Mouse (Mus musculus) embryo, embryonic 10.5 days (tissue): ENCODE measurements at regions not wholly inside any gene's neighbourhood (a gene's known extent, or its start where the extent isn't known, plus 50 kb on each side); places are given as distances from the start of the nearest gene placed in this dataset.

Source experiments
- DNase-seq: peaks from one replicate; pipeline ENCODE4 v3.0.0-alpha.2; 2015; ENCODE audit warnings: low spot score

GRCm38 (mm10) chr6:25321446-25321845, 365.3 kb upstream of the Tmem229a start:
- no peak for DNase-seq

- no peak for DNase-seq
Observed at GRCm38 (mm10) chr6:25320291-25320844, 364.3 kb upstream of the Tmem229a start.

- DNase-seq, result no peak
Observed at GRCm38 (mm10) chr6:25307471-25307870, 351.4 kb upstream of the Tmem229a start.

GRCm38 (mm10) chr6:25304844-25305504, 348.9 kb upstream of the Tmem229a start:
- no peak for DNase-seq

GRCm38 (mm10) chr6:25291613-25292012, 335.5 kb upstream of the Tmem229a start:
- no peak for DNase-seq

GRCm38 (mm10) chr6:25287591-25287990, 331.5 kb upstream of the Tmem229a start:
- no peak for DNase-seq

GRCm38 (mm10) chr6:25286313-25286712, 330.2 kb upstream of the Tmem229a start:
- DNase-seq, result no peak

GRCm38 (mm10) chr6:25278509-25278908, 322.4 kb upstream of the Tmem229a start:
- DNase-seq, result peak; percentile 11

- peak; percentile 16 for DNase-seq
Observed at GRCm38 (mm10) chr6:25277703-25278447, 321.8 kb upstream of the Tmem229a start.

GRCm38 (mm10) chr6:25276221-25276620, 320.1 kb upstream of the Tmem229a start:
- DNase-seq, result peak; percentile 57

GRCm38 (mm10) chr6:25260559-25260958, 304.5 kb upstream of the Tmem229a start:
- DNase-seq, result no peak

GRCm38 (mm10) chr6:25255762-25256161, 299.7 kb upstream of the Tmem229a start:
- no peak for DNase-seq

GRCm38 (mm10) chr6:25237021-25237420, 280.9 kb upstream of the Tmem229a start:
- DNase-seq, result no peak

- no peak for DNase-seq
Observed at GRCm38 (mm10) chr6:25236616-25237015, 280.5 kb upstream of the Tmem229a start.
